Mouse (Mus musculus) kidney, embryonic 15.5 days (tissue): ENCODE measurements around the gene Lrp1. TPM values are rescaled to one million over a fixed set of nuclear protein-coding genes. Genes with fewer than 3 reads are reported as not detected.
A peak's percentile ranks its signal among the peaks of the same experiment; 100 is the strongest.

Experiments used
- ATAC-seq: fragments of 200-750 bp; cut with Nextera tagmentation; replicated peaks from 2 replicates; pipeline ENCODE4 v1.8.0; 2017; ENCODE audit warnings: moderate TSS enrichment; ENCODE audit not compliant: low FRiP score
- H3K27ac ChIP-seq: fragments of 300-500 bp; sonication (generic); 2 replicates; pipeline ENCODE4 v1.5.1; 2015; ENCODE audit warnings: mild to moderate bottlenecking, inconsistent platforms
- H3K27me3 ChIP-seq: fragments of 300-500 bp; sonication (generic); 2 replicates; pipeline ENCODE4 v1.6.1; 2015; ENCODE audit warnings: inconsistent platforms
- H3K36me3 ChIP-seq: fragments of 300-500 bp; sonication (generic); 2 replicates; pipeline ENCODE4 v1.6.1; 2015; ENCODE audit warnings: inconsistent platforms
- H3K4me1 ChIP-seq: fragments of 300-500 bp; sonication (generic); 2 replicates; pipeline ENCODE4 v1.6.1; 2015; ENCODE audit warnings: inconsistent platforms
- H3K4me2 ChIP-seq: fragments of 300-500 bp; sonication (generic); 2 replicates; pipeline ENCODE4 v1.6.1; 2015; ENCODE audit warnings: moderate library complexity, mild to moderate bottlenecking, inconsistent platforms
- H3K4me3 ChIP-seq: fragments of 300-500 bp; sonication (generic); replicated peaks from 2 replicates; pipeline ENCODE4 v1.5.1; 2015; ENCODE audit warnings: mild to moderate bottlenecking, inconsistent platforms
- H3K9ac ChIP-seq: fragments of 300-500 bp; sonication (generic); 2 replicates; pipeline ENCODE4 v1.6.1; 2015; ENCODE audit warnings: mild to moderate bottlenecking, inconsistent platforms
- H3K9me3 ChIP-seq: fragments of 300-500 bp; sonication (generic); replicated peaks from 2 replicates; pipeline ENCODE4 v1.6.1; 2016; ENCODE audit warnings: inconsistent platforms
- WGBS: fragments of 180-500 bp; shearing (Covaris S2); methylation state at CpG from one replicate; pipeline ENCODE4 v1.1.7; 2015; ENCODE audit warnings: mixed read lengths; 5-methylcytosine and 5-hydroxymethylcytosine counted together
- polyA plus RNA-seq: library from polyadenylated mRNA; unstranded; fragments of >200 nt; fragmentation: Nextera tagmentation; extraction: Ambion mirVana; gene quantifications from 2 replicates; pipeline ENCODE4 v1.2.1, GENCODE M21; 2015

Gene Lrp1
- polyA plus RNA-seq, 1 experiment from 2014 or later: 65.0 TPM

GRCm38 (mm10) chr10:127519903-127520713, 100.8 kb downstream of the Lrp1 start:
- no peak for ATAC-seq
- Histone ChIP-seq H3K27ac (no peak overlapping the region), H3K4me3 (peak overlapping the region; percentile 57; the same call in 1 of the 2 replicates), H3K4me2 (peak overlapping the region; percentile 85), H3K9me3 (no peaks in the 10 kb centered on the region), H3K9ac (no peak overlapping the region), H3K27me3 (peaks cover 55% of the 10 kb centered on the region), H3K36me3 (peaks cover 34% of the 10 kb centered on the region), H3K4me1 (peaks cover 58% of the 10 kb centered on the region)
- 88% methylated on average over 37 of the region's 37 CpGs for WGBS

- ATAC-seq: no peak
- Histone ChIP-seq H3K4me2 (no peak overlapping the region), H3K36me3 (peaks cover 34% of the 10 kb centered on the region), H3K27ac (no peak overlapping the region), H3K4me3 (no peak overlapping the region), H3K9ac (no peak overlapping the region), H3K9me3 (no peaks in the 10 kb centered on the region), H3K27me3 (peaks cover 55% of the 10 kb centered on the region), H3K4me1 (peaks cover 60% of the 10 kb centered on the region)
- WGBS: 91% methylated on average over 26 of the region's 26 CpGs
These were observed 101.8 kb downstream of the Lrp1 start for GRCm38 (mm10) chr10:127519041-127519701.

- H3K27me3 ChIP-seq: peaks cover 57% of the 10 kb centered on the region
- H3K9ac ChIP-seq: no peak overlapping the region
- no peak overlapping the region for H3K4me3 ChIP-seq
- H3K36me3 ChIP-seq: peaks cover 34% of the 10 kb centered on the region
- no peak for ATAC-seq
- no peak overlapping the region for H3K4me2 ChIP-seq
- H3K27ac ChIP-seq: no peak overlapping the region
- no peaks in the 10 kb centered on the region for H3K9me3 ChIP-seq
- H3K4me1 ChIP-seq: peaks cover 73% of the 10 kb centered on the region
- 89% methylated on average over 22 of the region's 22 CpGs for WGBS
These were observed 103.0 kb downstream of the Lrp1 start for GRCm38 (mm10) chr10:127517941-127518340.

GRCm38 (mm10) chr10:127516576-127517260, 104.2 kb downstream of the Lrp1 start:
- 10% methylated on average over 30 of the region's 30 CpGs for WGBS
- Histone ChIP-seq H3K4me3 (peak overlapping the region; percentile 15), H3K4me1 (peaks cover 81% of the 10 kb centered on the region), H3K9me3 (no peaks in the 10 kb centered on the region), H3K36me3 (peaks cover 34% of the 10 kb centered on the region), H3K27ac (peak overlapping the region; percentile 42; the same call in 1 of the 2 replicates), H3K9ac (peak overlapping the region; percentile 9; the same call in 1 of the 2 replicates), H3K27me3 (peaks cover 63% of the 10 kb centered on the region), H3K4me2 (peak overlapping the region; percentile 51)
- ATAC-seq: peak; percentile 34

GRCm38 (mm10) chr10:127515983-127516459, 104.9 kb downstream of the Lrp1 start:
- H3K9me3 ChIP-seq: no peaks in the 10 kb centered on the region
- H3K4me3 ChIP-seq: peak overlapping the region; percentile 15
- peak overlapping the region; percentile 9; the same call in 1 of the 2 replicates for H3K9ac ChIP-seq
- peak overlapping the region; percentile 42; the same call in 1 of the 2 replicates for H3K27ac ChIP-seq
- H3K27me3 ChIP-seq: peaks cover 70% of the 10 kb centered on the region
- peaks cover 81% of the 10 kb centered on the region for H3K4me1 ChIP-seq
- H3K4me2 ChIP-seq: peak overlapping the region; percentile 51
- H3K36me3 ChIP-seq: peaks cover 34% of the 10 kb centered on the region
- WGBS: 14% methylated on average over 8 of the region's 8 CpGs
- ATAC-seq: no peak

- no peak overlapping the region for H3K9ac ChIP-seq
- peak overlapping the region; percentile 51 for H3K4me2 ChIP-seq
- peak overlapping the region; percentile 15 for H3K4me3 ChIP-seq
- WGBS: 33% methylated on average over 9 of the region's 9 CpGs
- H3K9me3 ChIP-seq: no peaks in the 10 kb centered on the region
- peak overlapping the region; percentile 42; the same call in 1 of the 2 replicates for H3K27ac ChIP-seq
- H3K36me3 ChIP-seq: peaks cover 32% of the 10 kb centered on the region
- H3K27me3 ChIP-seq: peaks cover 76% of the 10 kb centered on the region
- peaks cover 81% of the 10 kb centered on the region for H3K4me1 ChIP-seq
- no peak for ATAC-seq
These were observed 105.5 kb downstream of the Lrp1 start for GRCm38 (mm10) chr10:127515271-127515982.

- WGBS: 15% methylated on average over 6 of the region's 6 CpGs
- ATAC-seq: no peak
- H3K27me3 ChIP-seq: peaks cover 83% of the 10 kb centered on the region
- H3K4me2 ChIP-seq: peak within 1 kb of the TSS; percentile 87
- H3K36me3 ChIP-seq: peaks cover 26% of the 10 kb centered on the region
- H3K9ac ChIP-seq: 0 out of 2 replicates have a peak within 1 kb of the TSS, but pooled peaks have one; percentile 12
- H3K4me1 ChIP-seq: peaks cover 81% of the 10 kb centered on the region
- H3K9me3 ChIP-seq: no peaks in the 10 kb centered on the region
- peak within 1 kb of the TSS; percentile 24 for H3K4me3 ChIP-seq
- H3K27ac ChIP-seq: peak within 1 kb of the TSS; percentile 42; the same call in 1 of the 2 replicates
These were observed 106.2 kb downstream of the Lrp1 start, which contains the start of gene Ndufa4l2 for GRCm38 (mm10) chr10:127514764-127515163. Gene Ndufa4l2 (plus strand): TSS chr10:127514967.

GRCm38 (mm10) chr10:127514111-127514698, 106.7 kb downstream of the Lrp1 start:
- 17% methylated on average over 13 of the region's 13 CpGs for WGBS
- 0 out of 2 replicates have a peak overlapping the region, but pooled peaks have one; percentile 15 for H3K4me3 ChIP-seq
- H3K4me1 ChIP-seq: peaks cover 86% of the 10 kb centered on the region

GRCm38 (mm10) chr10:127513501-127514091, 107.4 kb downstream of the Lrp1 start:
- H3K9ac ChIP-seq: no peak overlapping the region
- H3K27ac ChIP-seq: no peak overlapping the region
- H3K4me1 ChIP-seq: peaks cover 92% of the 10 kb centered on the region
- peak overlapping the region; percentile 24; the same call in 1 of the 2 replicates for H3K4me3 ChIP-seq
- WGBS: 2% methylated on average over 16 of the region's 16 CpGs
- peak overlapping the region; percentile 87 for H3K4me2 ChIP-seq
- H3K27me3 ChIP-seq: peaks cover 92% of the 10 kb centered on the region
- H3K36me3 ChIP-seq: peaks cover 14% of the 10 kb centered on the region
- H3K9me3 ChIP-seq: no peaks in the 10 kb centered on the region
- ATAC-seq: no peak

More at GRCm38 (mm10) chr10:127514111-127514698, 106.7 kb downstream of the Lrp1 start:
- peaks cover 20% of the 10 kb centered on the region for H3K36me3 ChIP-seq
- no peak for ATAC-seq
- no peak overlapping the region for H3K27ac ChIP-seq
- peak overlapping the region; percentile 87 for H3K4me2 ChIP-seq
- no peak overlapping the region for H3K9ac ChIP-seq
- no peaks in the 10 kb centered on the region for H3K9me3 ChIP-seq
- H3K27me3 ChIP-seq: peaks cover 88% of the 10 kb centered on the region

GRCm38 (mm10) chr10:127512813-127513212, 108.1 kb downstream of the Lrp1 start:
- Histone ChIP-seq H3K27me3 (peaks cover 90% of the 10 kb centered on the region), H3K4me3 (peak overlapping the region; percentile 24), H3K9ac (no peak overlapping the region), H3K4me1 (peaks cover 99% of the 10 kb centered on the region), H3K4me2 (peak overlapping the region; percentile 87), H3K36me3 (peaks cover 6% of the 10 kb centered on the region), H3K27ac (no peak overlapping the region), H3K9me3 (no peaks in the 10 kb centered on the region)
- peak; percentile 37 for ATAC-seq
- WGBS: 0% methylated on average over 27 of the region's 27 CpGs
